Mouse (Mus musculus): Measurements from ENCODE around the gene Wdr25.

The Wdr25 gene

DNA sequence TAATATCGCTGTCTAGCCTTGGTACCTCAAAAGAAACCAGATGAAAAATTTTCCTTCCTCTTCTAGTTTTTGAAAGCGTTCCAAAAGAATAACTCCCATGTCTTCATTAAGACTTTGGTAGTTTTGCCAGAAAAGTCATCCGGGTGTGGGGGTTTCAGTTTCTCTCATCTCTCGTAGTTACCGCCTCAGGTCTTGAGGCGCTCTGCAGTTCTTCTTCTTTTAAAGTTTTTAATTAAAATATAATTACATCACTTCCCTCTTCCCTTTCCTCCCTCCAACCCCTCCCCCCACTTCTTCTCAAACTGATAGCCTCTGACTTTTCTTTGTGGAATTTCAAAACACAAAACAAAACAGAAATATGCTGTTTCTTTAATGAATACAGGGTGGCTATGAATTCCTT, 180.7 kb downstream of the Wdr25 start:
- DNase-seq = no peak

DNA sequence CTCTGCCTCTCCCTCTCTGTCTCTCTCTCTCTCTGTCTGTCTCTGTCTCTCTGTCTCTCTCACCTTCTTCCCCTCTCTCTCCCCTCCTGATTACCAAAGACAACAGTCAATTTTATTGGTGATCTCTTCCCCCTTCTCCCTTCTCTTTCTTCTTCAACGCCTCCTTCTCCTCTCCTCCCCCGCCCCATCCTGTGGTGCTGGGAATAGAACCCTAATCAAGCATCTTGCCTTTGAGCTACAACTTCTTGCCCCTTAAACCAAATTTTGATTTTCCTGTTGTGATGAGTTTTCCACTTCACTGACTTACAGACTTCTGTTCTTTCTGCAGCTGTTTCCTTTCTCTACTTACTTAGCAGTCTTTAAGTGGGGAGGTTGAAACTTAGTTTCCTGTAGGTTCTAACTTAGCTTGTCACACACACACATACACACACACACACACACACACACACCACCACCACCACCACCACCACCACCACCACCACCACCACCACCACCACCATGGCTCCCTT, 181.4 kb downstream of the Wdr25 start:
- no peak for DNase-seq

DNA sequence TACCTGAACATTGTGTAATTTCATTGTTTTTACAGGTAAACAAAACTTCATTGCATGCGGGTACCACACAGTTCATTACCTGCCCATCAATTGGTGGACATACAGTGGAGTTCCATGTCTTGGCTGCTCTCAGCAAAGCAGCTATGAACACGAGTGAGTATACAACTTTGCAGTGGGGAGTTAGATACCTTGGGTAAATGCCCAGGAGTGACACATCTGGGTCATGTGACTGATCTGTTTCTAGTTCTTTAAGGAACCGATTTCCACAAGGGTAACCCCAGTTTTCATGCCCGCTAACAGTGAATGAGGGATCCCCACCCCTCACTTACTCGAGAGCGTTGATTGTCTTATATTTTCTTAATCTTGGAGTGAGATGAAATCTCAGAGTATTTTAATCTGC, 183.6 kb downstream of the Wdr25 start:
- no peak for DNase-seq
